Mouse (Mus musculus): Measurements from ENCODE around the gene Psmd14. TPM values are rescaled to one million over a fixed set of nuclear protein-coding genes. Genes with fewer than 3 reads are reported as not detected.
A peak's percentile ranks its signal among the peaks of the same experiment; 100 is the strongest.

Gene Psmd14
- polyA plus RNA-seq, 1 experiment from 2014 or later, result 188 TPM

DNA sequence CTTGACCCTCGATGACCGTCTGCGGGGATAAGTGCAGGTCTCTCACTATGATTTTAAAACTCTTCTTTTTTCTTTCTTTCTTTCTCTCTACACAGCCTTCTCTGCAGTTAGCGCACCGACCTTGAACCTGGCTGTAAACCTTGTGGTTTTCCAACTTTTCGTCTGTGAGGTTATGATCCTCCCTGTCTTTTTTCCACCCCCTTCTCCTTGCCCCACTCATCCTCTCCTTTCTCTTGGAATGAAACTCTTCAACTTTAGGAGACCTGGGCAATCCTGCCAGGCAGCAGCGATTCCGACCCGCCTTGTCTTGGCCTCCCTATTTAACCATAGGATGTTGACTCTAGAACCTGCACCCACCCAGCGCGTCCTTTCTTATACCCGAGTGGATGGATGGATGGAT is 101.0 kb downstream of the Psmd14 start:
- no peak overlapping the region for H3K27ac ChIP-seq (ENCODE audit: low read length)
- WGBS, result 3% methylated on average over 12 of the region's 12 CpGs
- peak overlapping the region; percentile 95 for H3K4me2 ChIP-seq (replicated peaks; ENCODE audit: low read depth, low read length)
- H3K9me3 ChIP-seq (ENCODE audit: control insufficient read depth, low read depth, low read length), result no peaks in the 10 kb centered on the region
- ATAC-seq (ENCODE audit: insufficient number of reproducible peaks, insufficient read depth, low FRiP score, low read depth), result no peak
- H3K4me1 ChIP-seq (ENCODE audit: control insufficient read depth, insufficient read depth, low read length), result 0 out of 2 replicates have a peak, but pooled peaks cover 8% of the 10 kb centered on the region
- no peaks in the 10 kb centered on the region for H3K36me3 ChIP-seq (ENCODE audit: control insufficient read depth, insufficient read depth, low read length)
- H3K27me3 ChIP-seq (ENCODE audit: control insufficient read depth, insufficient read depth, low read length), result peaks cover 49% of the 10 kb centered on the region
- H3K9ac ChIP-seq (replicated peaks; ENCODE audit: low read depth, low read length), result no peak overlapping the region
- peak overlapping the region; percentile 44 for H3K4me3 ChIP-seq (ENCODE audit: low read depth, low read length)

- no peak overlapping the region for H3K4me3 ChIP-seq (ENCODE audit: low read depth, low read length)
- H3K27ac ChIP-seq (ENCODE audit: low read length), result no peak overlapping the region
- ATAC-seq (ENCODE audit: insufficient number of reproducible peaks, insufficient read depth, low FRiP score, low read depth), result no peak
- H3K9me3 ChIP-seq (ENCODE audit: control insufficient read depth, low read depth, low read length), result no peaks in the 10 kb centered on the region
- no peak overlapping the region for H3K4me2 ChIP-seq (replicated peaks; ENCODE audit: low read depth, low read length)
- H3K9ac ChIP-seq (replicated peaks; ENCODE audit: low read depth, low read length), result no peak overlapping the region
- WGBS, result 10% methylated on average over 6 of the region's 6 CpGs
- H3K27me3 ChIP-seq (ENCODE audit: control insufficient read depth, insufficient read depth, low read length), result peaks cover 51% of the 10 kb centered on the region
- 0 out of 2 replicates have a peak, but pooled peaks cover 8% of the 10 kb centered on the region for H3K4me1 ChIP-seq (ENCODE audit: control insufficient read depth, insufficient read depth, low read length)
- no peaks in the 10 kb centered on the region for H3K36me3 ChIP-seq (ENCODE audit: control insufficient read depth, insufficient read depth, low read length)
Observed at GRCm38 (mm10) chr2:61813106-61813505, 101.6 kb downstream of the Psmd14 start.

GRCm38 (mm10) chr2:61813521-61813920 is 102.0 kb downstream of the Psmd14 start:
- peaks cover 51% of the 10 kb centered on the region for H3K27me3 ChIP-seq (ENCODE audit: control insufficient read depth, insufficient read depth, low read length)
- 17% methylated on average over 1 of the region's 1 CpGs for WGBS
- H3K4me2 ChIP-seq (replicated peaks; ENCODE audit: low read depth, low read length), result no peak overlapping the region
- no peak overlapping the region for H3K27ac ChIP-seq (ENCODE audit: low read length)
- no peak overlapping the region for H3K9ac ChIP-seq (replicated peaks; ENCODE audit: low read depth, low read length)
- ATAC-seq (ENCODE audit: insufficient number of reproducible peaks, insufficient read depth, low FRiP score, low read depth), result no peak
- no peaks in the 10 kb centered on the region for H3K9me3 ChIP-seq (ENCODE audit: control insufficient read depth, low read depth, low read length)
- no peak overlapping the region for H3K4me3 ChIP-seq (ENCODE audit: low read depth, low read length)
- 0 out of 2 replicates have a peak, but pooled peaks cover 8% of the 10 kb centered on the region for H3K4me1 ChIP-seq (ENCODE audit: control insufficient read depth, insufficient read depth, low read length)
- H3K36me3 ChIP-seq (ENCODE audit: control insufficient read depth, insufficient read depth, low read length), result no peaks in the 10 kb centered on the region

GRCm38 (mm10) chr2:61814548-61815473 is 103.3 kb downstream of the Psmd14 start:
- Histone ChIP-seq H3K27me3 (ENCODE audit: control insufficient read depth, insufficient read depth, low read length) (peaks cover 42% of the 10 kb centered on the region), H3K4me2 (replicated peaks; ENCODE audit: low read depth, low read length) (peak overlapping the region; percentile 91), H3K4me1 (ENCODE audit: control insufficient read depth, insufficient read depth, low read length) (0 out of 2 replicates have a peak, but pooled peaks cover 8% of the 10 kb centered on the region), H3K9ac (replicated peaks; ENCODE audit: low read depth, low read length) (0 out of 2 replicates have a peak overlapping the region, but pooled peaks have one; percentile 14), H3K9me3 (ENCODE audit: control insufficient read depth, low read depth, low read length) (no peaks in the 10 kb centered on the region), H3K27ac (ENCODE audit: low read length) (no peak overlapping the region), H3K4me3 (ENCODE audit: low read depth, low read length) (peak overlapping the region; percentile 35), H3K36me3 (ENCODE audit: control insufficient read depth, insufficient read depth, low read length) (no peaks in the 10 kb centered on the region)
- ATAC-seq (ENCODE audit: insufficient number of reproducible peaks, insufficient read depth, low FRiP score, low read depth), result peak; percentile 62; the same call in 1 of the 2 replicates
- 3% methylated on average over 49 of the region's 50 CpGs for WGBS

DNA sequence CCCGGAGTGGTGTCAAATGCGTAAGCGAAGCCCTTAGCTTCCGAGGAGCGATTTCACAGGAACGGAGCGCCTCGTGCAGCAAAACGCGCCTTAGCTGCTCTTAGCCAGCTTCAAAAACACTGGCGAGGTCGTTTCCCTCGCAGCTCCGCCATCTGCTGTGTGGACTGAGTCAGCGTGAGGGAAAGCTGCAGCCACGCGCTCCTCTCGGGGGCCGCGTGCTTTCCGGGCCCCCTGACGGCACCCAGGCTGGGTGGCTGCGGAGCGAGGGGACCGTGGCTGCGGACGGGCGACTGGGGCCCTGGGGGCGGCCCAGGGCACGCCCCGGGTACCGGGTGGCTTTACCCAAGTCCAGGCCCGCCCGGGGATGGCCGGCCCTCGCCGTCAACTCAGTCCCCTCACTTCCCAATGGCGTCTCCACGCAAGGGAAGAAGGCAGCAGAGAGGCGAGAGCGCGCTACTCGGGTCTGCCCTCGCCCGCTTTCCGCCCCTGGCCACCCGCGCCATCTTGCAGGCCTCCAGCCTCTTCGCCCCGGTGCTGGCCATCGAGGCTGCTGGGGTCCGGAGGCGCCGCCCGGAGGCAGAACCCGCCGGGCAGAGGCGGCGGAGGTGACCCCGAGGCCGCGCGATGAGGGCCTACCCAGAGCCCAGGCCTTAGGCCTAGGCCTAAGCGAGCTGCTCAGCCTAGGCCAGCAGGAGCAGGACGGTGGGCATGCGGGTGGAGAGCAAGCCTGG is 104.3 kb downstream of the Psmd14 start:
- Histone ChIP-seq H3K4me3 (ENCODE audit: low read depth, low read length) (peak overlapping the region; percentile 35), H3K9me3 (ENCODE audit: control insufficient read depth, low read depth, low read length) (no peaks in the 10 kb centered on the region), H3K4me1 (ENCODE audit: control insufficient read depth, insufficient read depth, low read length) (0 out of 2 replicates have a peak, but pooled peaks cover 8% of the 10 kb centered on the region), H3K4me2 (replicated peaks; ENCODE audit: low read depth, low read length) (peak overlapping the region; percentile 91), H3K9ac (replicated peaks; ENCODE audit: low read depth, low read length) (0 out of 2 replicates have a peak overlapping the region, but pooled peaks have one; percentile 14), H3K27me3 (ENCODE audit: control insufficient read depth, insufficient read depth, low read length) (peaks cover 35% of the 10 kb centered on the region), H3K27ac (ENCODE audit: low read length) (no peak overlapping the region), H3K36me3 (ENCODE audit: control insufficient read depth, insufficient read depth, low read length) (no peaks in the 10 kb centered on the region)
- ATAC-seq (ENCODE audit: insufficient number of reproducible peaks, insufficient read depth, low FRiP score, low read depth), result peak; percentile 46; the same call in 1 of the 2 replicates
- WGBS, result 9% methylated on average over 63 of the region's 66 CpGs

- no peak for ATAC-seq (ENCODE audit: insufficient number of reproducible peaks, insufficient read depth, low FRiP score, low read depth)
- H3K9ac ChIP-seq (replicated peaks; ENCODE audit: low read depth, low read length), result no peak overlapping the region
- no peaks in the 10 kb centered on the region for H3K36me3 ChIP-seq (ENCODE audit: control insufficient read depth, insufficient read depth, low read length)
- 0 out of 2 replicates have a peak, but pooled peaks cover 5% of the 10 kb centered on the region for H3K4me1 ChIP-seq (ENCODE audit: control insufficient read depth, insufficient read depth, low read length)
- no peaks in the 10 kb centered on the region for H3K9me3 ChIP-seq (ENCODE audit: control insufficient read depth, low read depth, low read length)
- H3K4me3 ChIP-seq (ENCODE audit: low read depth, low read length), result no peak overlapping the region
- H3K27ac ChIP-seq (ENCODE audit: low read length), result no peak overlapping the region
- H3K27me3 ChIP-seq (ENCODE audit: control insufficient read depth, insufficient read depth, low read length), result peaks cover 16% of the 10 kb centered on the region
- no peak overlapping the region for H3K4me2 ChIP-seq (replicated peaks; ENCODE audit: low read depth, low read length)
- WGBS, result 70% methylated on average over 1 of the region's 1 CpGs
Observed at GRCm38 (mm10) chr2:61818197-61818596, 106.7 kb downstream of the Psmd14 start.

- no peak for ATAC-seq (ENCODE audit: insufficient number of reproducible peaks, insufficient read depth, low FRiP score, low read depth)
- 0 out of 2 replicates have a peak, but pooled peaks cover 5% of the 10 kb centered on the region for H3K4me1 ChIP-seq (ENCODE audit: control insufficient read depth, insufficient read depth, low read length)
- WGBS, result 75% methylated on average over 4 of the region's 4 CpGs
Observed at GRCm38 (mm10) chr2:61820203-61820602, 108.7 kb downstream of the Psmd14 start.

DNA sequence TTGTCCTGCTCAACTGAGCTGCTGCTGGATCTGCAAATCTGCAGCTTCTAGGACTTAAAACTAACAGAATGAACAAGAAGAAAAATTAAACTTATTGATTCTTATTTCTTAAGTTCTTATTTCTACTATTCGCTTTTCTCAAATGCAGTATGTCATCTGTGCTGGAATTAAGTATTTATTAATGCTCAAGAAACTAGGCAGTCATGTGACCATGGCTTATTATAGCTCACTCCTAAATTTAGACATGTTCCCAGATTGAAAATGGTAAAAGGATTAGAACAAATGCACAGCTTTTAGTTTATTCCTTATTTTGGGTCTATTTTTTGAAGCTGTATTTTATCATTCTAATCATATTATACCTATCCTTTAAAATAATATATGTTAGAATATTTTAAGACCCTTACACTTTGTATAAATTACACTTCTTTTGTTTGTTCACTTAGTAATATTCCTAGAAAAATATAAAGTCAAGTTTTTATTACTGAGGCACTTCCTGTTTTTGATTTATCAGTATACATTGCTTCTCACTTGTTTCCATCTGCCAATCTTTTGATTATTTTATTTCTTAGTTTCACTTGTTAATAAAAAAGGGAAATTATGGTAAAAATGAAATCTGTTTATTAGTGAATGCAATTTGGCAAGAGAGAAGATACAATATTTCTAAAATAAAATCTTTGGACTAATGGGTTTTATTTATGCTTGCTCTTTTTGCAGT is 112.1 kb downstream of the Psmd14 start:
- Histone ChIP-seq H3K27ac (ENCODE audit: low read length) (no peak overlapping the region), H3K36me3 (ENCODE audit: control insufficient read depth, insufficient read depth, low read length) (no peaks in the 10 kb centered on the region), H3K4me2 (replicated peaks; ENCODE audit: low read depth, low read length) (no peak overlapping the region), H3K9me3 (ENCODE audit: control insufficient read depth, low read depth, low read length) (no peaks in the 10 kb centered on the region), H3K27me3 (ENCODE audit: control insufficient read depth, insufficient read depth, low read length) (no peaks in the 10 kb centered on the region), H3K4me3 (ENCODE audit: low read depth, low read length) (no peak overlapping the region), H3K4me1 (ENCODE audit: control insufficient read depth, insufficient read depth, low read length) (no peaks in the 10 kb centered on the region), H3K9ac (replicated peaks; ENCODE audit: low read depth, low read length) (no peak overlapping the region)
- WGBS, result 79% methylated on average over 1 of the region's 1 CpGs
- no peak for ATAC-seq (ENCODE audit: insufficient number of reproducible peaks, insufficient read depth, low FRiP score, low read depth)

More at GRCm38 (mm10) chr2:61820203-61820602, 108.7 kb downstream of the Psmd14 start:
- Histone ChIP-seq H3K4me3 (ENCODE audit: low read depth, low read length) (no peak overlapping the region), H3K36me3 (ENCODE audit: control insufficient read depth, insufficient read depth, low read length) (no peaks in the 10 kb centered on the region), H3K9ac (replicated peaks; ENCODE audit: low read depth, low read length) (no peak overlapping the region), H3K27ac (ENCODE audit: low read length) (no peak overlapping the region), H3K9me3 (ENCODE audit: control insufficient read depth, low read depth, low read length) (no peaks in the 10 kb centered on the region), H3K27me3 (ENCODE audit: control insufficient read depth, insufficient read depth, low read length) (peaks cover 9% of the 10 kb centered on the region; the same call in 1 of the 2 replicates), H3K4me2 (replicated peaks; ENCODE audit: low read depth, low read length) (no peak overlapping the region)
